Mouse (Mus musculus) neural tube, embryonic 14.5 days (tissue): Measurements from ENCODE around the gene Mrpl30. TPM values are rescaled to one million over a fixed set of nuclear protein-coding genes. Genes with fewer than 3 reads are reported as not detected.
A peak's percentile ranks its signal among the peaks of the same experiment; 100 is the strongest.

Experiments used
- ATAC-seq: fragments of 200-750 bp; cut with Nextera tagmentation; 2 replicates; pipeline ENCODE4 v1.8.0; 2017; ENCODE audit warnings: low read depth, mild to moderate bottlenecking, moderate TSS enrichment, moderate library complexity
- H3K27ac ChIP-seq: fragments of 300-500 bp; sonication (generic); 2 replicates; pipeline ENCODE4 v1.5.1; 2014; ENCODE audit warnings: low read depth, mild to moderate bottlenecking, control low read depth, low read length, moderate library complexity, mixed read lengths
- H3K27me3 ChIP-seq: fragments of 300-500 bp; sonication (generic); 2 replicates; pipeline ENCODE4 v1.6.1; 2014; ENCODE audit warnings: low read length; ENCODE audit not compliant: control insufficient read depth, insufficient read depth
- H3K36me3 ChIP-seq: fragments of 300-500 bp; sonication (generic); 2 replicates; pipeline ENCODE4 v1.6.1; 2014; ENCODE audit warnings: low read length, mixed read lengths; ENCODE audit not compliant: control insufficient read depth, insufficient read depth
- H3K4me1 ChIP-seq: fragments of 300-500 bp; sonication (generic); 2 replicates; pipeline ENCODE4 v1.6.1; 2014; ENCODE audit warnings: low read length; ENCODE audit not compliant: control insufficient read depth, insufficient read depth
- H3K4me2 ChIP-seq: fragments of 300-500 bp; sonication (generic); 2 replicates; pipeline ENCODE4 v1.6.1; 2014; ENCODE audit warnings: mild to moderate bottlenecking, low read depth, low read length, control low read depth
- H3K4me3 ChIP-seq: fragments of 300-500 bp; sonication (generic); 2 replicates; pipeline ENCODE4 v1.5.1; 2014; ENCODE audit warnings: low read depth, low read length, control low read depth, mixed read lengths
- H3K9ac ChIP-seq: fragments of 300-500 bp; sonication (generic); replicated peaks from 2 replicates; pipeline ENCODE4 v1.6.1; 2014; ENCODE audit warnings: low read depth, mild to moderate bottlenecking, control low read depth, low read length, mixed read lengths
- H3K9me3 ChIP-seq: fragments of 300-500 bp; sonication (generic); 2 replicates; pipeline ENCODE4 v1.6.1; 2016; ENCODE audit warnings: low read length; ENCODE audit not compliant: control insufficient read depth
- WGBS: fragments of 180-500 bp; shearing (Covaris S2); extraction: QIAGEN DNeasy Blood & Tissue Kit; methylation state at CpG from one replicate; pipeline ENCODE4 v1.1.7; 2014; 5-methylcytosine and 5-hydroxymethylcytosine counted together
- polyA plus RNA-seq: library from polyadenylated mRNA; unstranded; fragments of >200 nt; fragmentation: Nextera tagmentation; extraction: Ambion mirVana; gene quantifications from 2 replicates; pipeline ENCODE4 v1.2.1, GENCODE M21; 2014

Gene Mrpl30
- polyA plus RNA-seq, 1 experiment from 2014 or later, result 286 TPM

DNA sequence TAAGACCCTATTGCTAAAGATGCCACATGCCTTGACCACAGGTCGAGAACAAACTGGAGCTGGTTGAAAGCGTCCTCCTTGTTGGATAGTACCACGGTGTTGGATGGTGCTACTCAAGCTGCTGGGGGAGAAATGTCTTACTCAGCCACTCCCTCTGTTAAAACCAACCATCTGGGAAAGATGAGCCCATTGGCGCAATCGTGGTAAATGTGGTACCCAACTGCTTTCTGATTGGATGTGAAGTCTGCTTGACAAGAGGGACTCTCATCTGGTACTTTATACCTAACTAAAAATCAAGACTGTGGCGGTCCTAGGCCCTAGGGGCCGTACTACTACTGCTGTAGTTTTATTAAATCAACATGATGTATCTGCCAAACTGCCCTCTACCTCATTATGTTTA is 1.1 kb upstream of the Mrpl30 start:
- ATAC-seq, result no peak
- Histone ChIP-seq H3K36me3 (peaks cover 4% of the 10 kb centered on the region; the same call in 1 of the 2 replicates), H3K9ac (no peak overlapping the region), H3K4me3 (peak overlapping the region; percentile 51; the same call in 1 of the 2 replicates), H3K4me1 (peaks cover 13% of the 10 kb centered on the region; the same call in 1 of the 2 replicates), H3K27me3 (no peaks in the 10 kb centered on the region), H3K9me3 (no peaks in the 10 kb centered on the region), H3K4me2 (peak overlapping the region; percentile 79), H3K27ac (no peak overlapping the region)
- WGBS, result 87% methylated on average over 7 of the region's 7 CpGs

DNA sequence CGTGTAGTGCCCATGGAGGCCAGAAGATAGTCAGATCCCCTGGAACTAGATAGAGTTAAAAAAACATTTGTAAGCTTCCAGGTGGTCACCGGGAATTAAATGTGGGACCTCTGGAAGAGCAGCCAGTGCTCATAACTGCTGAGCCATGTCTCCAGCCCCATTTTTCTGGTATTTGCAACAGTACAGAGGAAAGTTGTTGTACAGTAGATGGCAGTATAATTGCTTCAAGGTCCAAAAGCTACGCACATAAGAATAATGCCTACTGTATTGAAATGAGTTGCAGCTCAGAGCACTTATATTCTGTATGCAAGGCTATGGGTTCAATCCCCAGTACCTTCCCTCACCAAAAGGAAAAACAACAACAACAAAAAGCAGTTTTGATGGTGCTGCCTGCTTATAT is 1.1 kb downstream of the Mrpl30 start:
- H3K9ac ChIP-seq, result no peak overlapping the region

DNA sequence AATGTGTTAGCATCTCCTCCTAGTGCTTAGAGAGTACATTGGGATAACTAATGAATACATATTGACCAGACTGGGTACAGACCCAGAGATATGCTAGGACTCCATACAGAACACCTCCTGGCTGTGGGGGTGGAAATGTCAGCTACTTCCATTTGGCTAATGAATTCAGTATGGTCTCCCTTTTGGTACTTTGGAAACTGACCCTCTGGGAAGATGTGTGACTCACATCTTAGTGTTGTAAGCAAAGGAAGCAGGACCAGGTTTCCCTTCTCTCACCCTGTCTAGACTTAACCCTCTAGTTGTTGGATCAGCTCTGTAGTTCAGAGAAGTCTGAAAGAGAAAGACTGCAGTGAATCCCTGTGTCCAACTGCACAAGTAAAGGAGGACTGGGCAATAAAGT is 4.3 kb downstream of the Mrpl30 start:
- no peak overlapping the region for H3K4me3 ChIP-seq
- no peaks in the 10 kb centered on the region for H3K27me3 ChIP-seq
- H3K4me1 ChIP-seq, result peaks cover 7% of the 10 kb centered on the region; the same call in 1 of the 2 replicates
- H3K4me2 ChIP-seq, result no peak overlapping the region
- H3K9ac ChIP-seq, result no peak overlapping the region
- H3K9me3 ChIP-seq, result no peaks in the 10 kb centered on the region
- H3K27ac ChIP-seq, result no peak overlapping the region
- H3K36me3 ChIP-seq, result peaks cover 26% of the 10 kb centered on the region
- ATAC-seq, result no peak

More for the DNA sequence above, 1.1 kb downstream of the Mrpl30 start:
- Histone ChIP-seq H3K9me3 (no peaks in the 10 kb centered on the region), H3K4me3 (0 out of 2 replicates have a peak overlapping the region, but pooled peaks have one; percentile 51), H3K4me1 (peaks cover 13% of the 10 kb centered on the region; the same call in 1 of the 2 replicates), H3K27me3 (no peaks in the 10 kb centered on the region), H3K27ac (no peak overlapping the region), H3K36me3 (peaks cover 6% of the 10 kb centered on the region), H3K4me2 (peak overlapping the region; percentile 79)
- no peak for ATAC-seq
- 74% methylated on average over 3 of the region's 3 CpGs for WGBS

DNA sequence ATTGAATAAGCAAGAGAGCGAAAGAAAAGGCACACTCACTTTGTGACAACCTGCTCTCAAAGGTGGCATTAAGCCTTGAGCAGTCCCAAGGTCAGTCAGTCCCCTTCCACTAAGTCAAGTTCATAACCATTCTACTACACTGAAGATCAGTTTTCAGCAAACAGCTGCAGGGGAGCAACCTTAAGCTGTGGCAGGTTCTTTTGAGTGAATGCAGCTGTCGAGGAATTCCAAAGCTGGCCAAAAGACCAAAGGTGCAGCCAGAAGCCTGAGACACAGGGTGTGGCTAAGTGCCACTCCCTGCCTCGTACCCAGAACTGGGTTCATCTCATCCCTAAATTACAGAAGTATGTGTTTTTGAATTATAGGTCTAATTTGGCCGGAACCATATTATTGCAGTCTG is 9.5 kb downstream of the Mrpl30 start:
- Histone ChIP-seq H3K4me1 (no peaks in the 10 kb centered on the region), H3K27ac (no peak overlapping the region), H3K36me3 (peaks cover 22% of the 10 kb centered on the region), H3K4me2 (no peak overlapping the region), H3K9ac (no peak overlapping the region), H3K4me3 (no peak overlapping the region), H3K27me3 (no peaks in the 10 kb centered on the region), H3K9me3 (no peaks in the 10 kb centered on the region)
- WGBS, result 93% methylated on average over 4 of the region's 4 CpGs
- no peak for ATAC-seq

DNA sequence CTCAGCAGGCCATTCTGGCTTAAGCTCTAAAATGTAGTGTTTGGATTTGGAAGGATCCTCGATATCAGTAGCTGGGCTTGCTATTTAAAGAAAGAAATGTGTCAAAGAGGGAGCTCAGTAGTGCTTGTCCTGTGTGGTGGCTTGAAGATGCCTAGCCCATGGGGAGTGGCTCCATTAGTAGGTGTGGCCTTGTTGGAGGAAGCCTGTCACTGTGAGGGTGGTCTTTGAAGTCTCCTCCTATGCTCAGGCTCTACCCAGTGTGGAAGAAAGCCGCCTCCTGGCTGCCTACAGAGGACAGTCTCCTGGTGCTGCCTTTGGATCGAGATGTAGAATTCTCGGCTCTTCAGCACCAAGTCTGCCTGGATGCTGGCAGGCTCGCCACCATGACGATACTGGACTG is 10.0 kb downstream of the Mrpl30 start:
- Histone ChIP-seq H3K4me2 (no peak overlapping the region), H3K27me3 (no peaks in the 10 kb centered on the region), H3K4me1 (no peaks in the 10 kb centered on the region), H3K4me3 (no peak overlapping the region), H3K9me3 (no peaks in the 10 kb centered on the region), H3K9ac (no peak overlapping the region), H3K36me3 (peaks cover 22% of the 10 kb centered on the region), H3K27ac (no peak overlapping the region)
- 45% methylated on average over 6 of the region's 6 CpGs for WGBS
- ATAC-seq, result no peak

DNA sequence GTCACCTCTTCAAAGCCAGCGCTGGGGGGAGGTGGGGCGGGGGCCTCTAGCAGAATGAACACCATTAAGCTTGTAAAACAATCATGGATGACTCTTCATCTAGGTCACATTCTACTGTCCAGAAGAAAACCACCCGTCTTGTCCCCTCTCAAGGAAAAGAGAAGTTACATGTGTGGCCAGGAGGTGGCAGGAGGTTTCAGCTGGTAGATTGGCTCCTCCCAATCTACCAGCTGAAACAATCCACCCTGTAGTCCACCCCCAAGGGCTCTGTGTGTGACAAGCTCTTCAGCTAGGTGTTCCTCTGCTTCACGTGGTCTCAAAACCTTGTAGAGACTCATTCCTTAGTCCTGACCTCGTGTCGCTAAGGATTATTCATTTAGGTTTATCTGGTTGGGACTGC is 12.9 kb downstream of the Mrpl30 start:
- WGBS, result 39% methylated on average over 6 of the region's 6 CpGs
- Histone ChIP-seq H3K4me1 (no peaks in the 10 kb centered on the region), H3K9me3 (no peaks in the 10 kb centered on the region), H3K9ac (no peak overlapping the region), H3K27me3 (no peaks in the 10 kb centered on the region), H3K36me3 (peaks cover 10% of the 10 kb centered on the region), H3K4me2 (no peak overlapping the region), H3K27ac (no peak overlapping the region), H3K4me3 (no peak overlapping the region)
- no peak for ATAC-seq

DNA sequence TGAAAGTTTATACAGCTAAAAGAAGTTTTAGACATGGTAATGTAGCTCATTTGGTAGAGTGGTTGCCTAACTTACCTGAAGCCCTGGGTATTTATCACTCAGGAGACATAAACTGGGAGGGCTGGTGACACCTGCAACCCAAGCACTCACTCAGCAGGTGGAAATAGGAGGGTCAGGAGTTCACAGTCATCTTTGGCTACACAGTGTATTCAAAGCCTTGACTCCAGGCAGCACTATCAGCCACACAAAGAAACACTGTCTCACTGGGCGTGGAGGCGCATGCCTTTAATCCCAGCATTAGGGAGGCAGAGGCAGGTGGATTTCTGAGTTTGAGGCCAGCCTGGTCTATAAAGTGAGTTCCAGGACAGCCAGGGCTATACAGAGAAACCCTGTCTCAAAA is 22.5 kb downstream of the Mrpl30 start:
- H3K4me2 ChIP-seq, result no peak overlapping the region
- no peak for ATAC-seq
- no peak overlapping the region for H3K9ac ChIP-seq
- no peaks in the 10 kb centered on the region for H3K27me3 ChIP-seq
- H3K27ac ChIP-seq, result no peak overlapping the region
- H3K36me3 ChIP-seq, result no peaks in the 10 kb centered on the region
- WGBS, result 81% methylated on average over 2 of the region's 2 CpGs
- H3K4me3 ChIP-seq, result no peak overlapping the region
- no peaks in the 10 kb centered on the region for H3K4me1 ChIP-seq
- H3K9me3 ChIP-seq, result no peaks in the 10 kb centered on the region

DNA sequence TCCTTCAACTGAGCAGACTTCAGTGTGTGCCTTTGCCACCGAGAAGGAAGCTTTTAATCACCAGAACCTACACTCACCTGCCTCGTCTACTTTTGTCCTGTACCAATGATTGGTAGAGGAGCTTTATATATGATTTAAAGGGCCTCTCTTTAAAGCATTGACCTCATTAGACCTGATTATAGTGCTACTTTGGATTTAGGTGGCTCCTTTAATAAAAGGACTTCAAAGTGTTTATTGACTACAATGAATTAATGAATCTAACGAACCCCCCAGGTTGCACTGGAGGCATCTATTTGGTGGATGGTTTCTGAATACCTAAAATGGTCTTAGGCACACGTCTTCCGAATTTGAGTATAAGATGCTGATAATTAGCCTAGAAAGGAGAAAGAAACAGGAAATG is 26.1 kb downstream of the Mrpl30 start, which contains the start of gene Lyg2:
Lyg2 (minus strand) TSS at position 101 of the 400 bp plus-strand sequence.
- no peaks in the 10 kb centered on the region for H3K4me1 ChIP-seq
- no peaks in the 10 kb centered on the region for H3K9me3 ChIP-seq
- no peak for ATAC-seq
- H3K4me3 ChIP-seq, result no peak within 1 kb of the TSS
- no peaks in the 10 kb centered on the region for H3K27me3 ChIP-seq
- H3K27ac ChIP-seq, result no peak within 1 kb of the TSS
- H3K9ac ChIP-seq, result no peak within 1 kb of the TSS
- H3K36me3 ChIP-seq, result no peaks in the 10 kb centered on the region
- 80% methylated on average over 5 of the region's 5 CpGs for WGBS
- H3K4me2 ChIP-seq, result no peak within 1 kb of the TSS

DNA sequence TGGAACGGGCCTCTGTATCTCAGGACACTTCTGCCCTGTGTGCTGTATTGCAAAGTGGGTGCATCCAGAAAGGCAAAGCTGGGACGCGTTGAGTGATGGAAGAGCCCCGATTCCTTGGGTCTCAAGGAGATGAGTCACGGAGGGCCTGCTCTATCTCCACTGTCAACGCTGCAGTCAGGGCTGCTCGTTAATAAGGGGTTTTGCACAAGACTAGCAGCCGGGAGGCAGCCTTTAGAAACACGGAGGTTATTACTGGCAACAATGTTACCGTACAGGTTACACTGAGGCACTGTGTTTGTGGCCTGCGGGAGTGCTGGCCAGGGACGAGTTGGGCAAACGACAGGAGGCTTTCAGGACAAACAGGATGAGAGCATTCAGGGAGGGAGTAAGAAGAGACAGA is 27.4 kb downstream of the Mrpl30 start:
- 81% methylated on average over 13 of the region's 13 CpGs for WGBS
- Histone ChIP-seq H3K27ac (no peak overlapping the region), H3K4me3 (no peak overlapping the region), H3K4me2 (no peak overlapping the region), H3K9me3 (no peaks in the 10 kb centered on the region), H3K36me3 (no peaks in the 10 kb centered on the region), H3K27me3 (no peaks in the 10 kb centered on the region), H3K9ac (no peak overlapping the region), H3K4me1 (no peaks in the 10 kb centered on the region)
- no peak for ATAC-seq
